Mouse (Mus musculus) brain, embryonic 18.5 days (tissue): ENCODE results near the gene Axl.

ENCODE experiments used
- DNase-seq: peaks from one replicate; pipeline ENCODE4 v3.0.0-alpha.2; 2012; ENCODE audit warnings: low read depth, low spot score

The Axl gene

DNA sequence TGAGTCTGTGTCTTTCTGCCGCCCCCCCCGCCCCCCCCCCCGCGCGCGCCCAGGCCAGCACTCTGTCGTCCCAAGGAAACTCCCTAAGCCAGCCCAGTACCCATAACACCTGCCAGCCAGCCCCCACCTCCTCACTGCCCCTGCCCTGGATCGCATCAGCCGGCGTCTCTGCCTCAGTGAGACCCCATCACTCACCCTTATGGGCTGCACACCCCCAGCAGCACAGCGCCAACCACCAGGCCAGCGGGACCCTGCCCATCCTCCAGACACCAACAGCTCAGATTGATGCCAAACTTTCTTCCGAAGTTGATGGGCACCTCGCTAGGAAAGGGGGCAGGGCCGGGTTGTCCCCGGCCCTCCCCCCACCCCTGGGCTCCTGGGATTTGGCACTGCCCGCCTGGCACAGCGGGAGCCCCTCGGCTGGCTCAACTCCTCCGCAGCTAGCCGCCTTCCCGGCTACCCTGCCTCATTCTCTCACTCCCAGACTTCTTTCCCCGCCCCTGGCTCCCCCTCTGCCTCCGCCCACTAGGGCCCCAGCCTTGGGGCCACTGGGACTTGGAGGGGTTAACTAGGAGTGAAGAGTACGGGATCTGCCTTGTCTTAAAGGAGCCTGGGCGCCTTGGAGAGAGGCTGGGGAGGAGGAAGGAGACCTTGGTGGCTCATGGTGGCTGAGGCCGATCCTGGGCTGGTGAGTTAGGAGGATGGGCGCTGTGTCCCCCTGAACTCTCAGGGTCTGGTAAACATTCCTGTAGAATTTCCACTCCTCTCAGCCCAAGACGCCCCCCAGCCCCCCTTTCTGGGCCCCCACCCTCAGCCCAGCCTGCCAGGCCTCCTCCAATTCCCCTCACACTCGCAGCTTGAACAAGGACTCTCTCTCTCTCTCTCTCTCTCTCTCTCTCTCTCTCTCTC, at the start of gene Axl:
Axl (minus strand) TSS at position 486 of the 909 bp plus-strand sequence.
- DNase-seq, result no peak

DNA sequence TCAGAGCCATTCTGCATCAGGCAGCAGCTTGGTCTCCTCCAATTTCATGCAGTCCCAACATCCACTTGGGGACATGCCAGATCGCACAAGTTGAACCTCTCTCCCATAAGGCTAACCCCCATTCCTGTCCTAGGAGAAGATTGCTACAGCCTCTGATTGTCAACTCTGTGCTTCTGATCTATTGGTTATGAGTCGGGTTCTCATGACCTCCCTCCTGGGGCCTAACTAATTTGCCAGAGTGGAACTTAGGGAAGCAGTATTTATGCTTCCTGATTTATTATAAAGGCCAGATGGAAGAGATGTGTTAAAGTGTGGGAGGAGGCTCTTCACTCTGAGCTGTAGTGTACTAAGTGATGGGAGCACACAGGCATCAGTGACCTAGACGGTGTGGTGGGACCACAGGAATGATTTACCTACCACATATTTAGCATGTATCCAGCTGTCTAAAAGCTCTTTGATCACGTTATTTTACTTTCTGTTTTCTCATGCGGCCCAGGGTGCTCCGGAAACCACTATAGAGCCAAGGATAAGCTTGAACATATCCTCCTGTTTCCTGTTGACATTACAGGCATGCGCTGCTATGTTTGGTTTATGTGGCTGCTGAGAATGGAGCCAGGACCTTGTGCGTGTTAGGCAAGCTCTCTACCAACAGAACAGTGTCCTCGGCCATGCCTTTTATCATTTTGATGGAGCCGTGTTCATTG, 46.8 kb upstream of the Axl start:
- no peak for DNase-seq

DNA sequence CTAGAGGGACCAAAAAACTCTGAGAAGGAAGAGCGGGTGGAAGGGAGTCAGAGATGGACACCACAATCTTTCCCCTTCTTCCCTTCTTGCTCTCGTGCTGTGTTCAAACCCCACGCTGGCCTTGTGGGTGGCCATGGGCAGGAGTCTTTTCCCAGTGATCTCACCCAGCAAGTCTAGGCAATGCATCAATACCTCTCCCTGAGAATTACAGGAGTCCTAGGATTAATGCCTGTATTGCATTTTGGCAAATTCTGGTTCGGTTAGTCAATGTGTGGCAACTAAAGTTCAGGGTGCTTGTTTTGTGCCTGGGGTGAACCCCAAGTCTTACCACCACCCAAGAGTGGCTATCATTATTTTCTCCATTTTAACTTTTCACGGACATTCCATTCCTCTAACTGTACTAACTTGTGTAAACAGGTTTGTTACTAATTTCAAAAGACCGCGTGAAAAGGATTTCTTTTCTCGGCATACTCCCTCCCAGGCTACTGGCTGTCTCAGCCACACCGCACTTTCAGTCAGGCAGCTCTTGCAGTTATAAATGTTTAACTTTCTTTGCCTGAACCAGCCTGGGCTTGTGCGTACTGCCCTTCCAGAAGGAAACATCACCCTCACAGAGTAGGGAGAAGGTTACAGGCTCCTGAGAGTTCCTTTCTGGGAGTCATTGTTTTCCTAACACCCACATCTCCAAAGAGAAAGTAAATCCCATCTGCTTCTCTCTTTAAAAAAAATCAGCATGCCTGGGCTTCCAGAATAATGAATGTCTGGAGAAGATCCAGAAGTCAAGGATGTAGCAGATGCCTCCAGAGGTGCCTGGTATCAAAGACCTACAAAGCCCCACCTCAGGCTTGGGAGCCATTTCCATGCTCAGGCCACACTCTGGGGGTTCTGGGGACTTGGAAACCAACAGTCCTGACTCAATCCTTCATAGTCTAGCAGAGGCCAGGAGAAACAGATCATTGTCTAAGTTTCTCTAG, 43.3 kb upstream of the Axl start:
- no peak for DNase-seq

GRCm38 (mm10) chr7:25830251-25830650, 41.7 kb upstream of the Axl start:
- no peak for DNase-seq

DNA sequence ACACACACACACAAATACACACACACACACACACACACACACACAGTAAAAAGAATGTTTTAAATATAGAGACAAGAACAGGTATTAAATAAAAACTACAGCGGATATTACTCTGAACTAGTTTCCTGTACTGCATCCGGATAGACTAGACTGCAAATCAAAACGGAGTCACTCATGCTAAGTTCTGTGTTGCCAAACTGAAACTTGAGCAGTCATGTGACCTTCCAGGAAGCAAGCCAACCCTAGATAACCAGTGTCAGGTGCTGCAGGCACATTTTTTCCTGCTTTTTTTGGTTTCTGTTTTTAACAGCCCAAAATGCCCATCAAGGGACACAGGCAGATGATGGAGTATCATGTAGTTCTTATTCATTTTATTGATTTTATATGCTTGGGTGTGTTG, 38.7 kb upstream of the Axl start:
- DNase-seq, result no peak

DNA sequence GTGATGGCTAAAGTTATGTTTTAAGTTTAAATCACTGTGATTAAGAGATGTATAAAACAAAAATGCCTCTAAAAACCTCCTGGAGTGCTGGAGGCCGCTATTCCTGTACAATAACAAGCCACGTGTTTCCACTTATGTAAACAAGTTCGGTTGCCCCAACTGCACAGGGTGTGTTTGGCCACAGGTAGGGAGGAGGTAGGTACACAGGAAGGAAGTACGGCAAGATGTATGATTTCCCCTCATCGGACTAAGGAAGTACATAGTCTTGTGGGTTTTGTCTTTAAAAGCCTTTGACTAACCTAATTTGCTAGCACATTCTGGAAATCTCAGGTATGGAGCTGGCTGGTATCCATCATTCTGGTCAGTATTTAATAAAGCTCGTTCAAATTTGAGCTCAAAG, 37.5 kb upstream of the Axl start:
- DNase-seq, result no peak

DNA sequence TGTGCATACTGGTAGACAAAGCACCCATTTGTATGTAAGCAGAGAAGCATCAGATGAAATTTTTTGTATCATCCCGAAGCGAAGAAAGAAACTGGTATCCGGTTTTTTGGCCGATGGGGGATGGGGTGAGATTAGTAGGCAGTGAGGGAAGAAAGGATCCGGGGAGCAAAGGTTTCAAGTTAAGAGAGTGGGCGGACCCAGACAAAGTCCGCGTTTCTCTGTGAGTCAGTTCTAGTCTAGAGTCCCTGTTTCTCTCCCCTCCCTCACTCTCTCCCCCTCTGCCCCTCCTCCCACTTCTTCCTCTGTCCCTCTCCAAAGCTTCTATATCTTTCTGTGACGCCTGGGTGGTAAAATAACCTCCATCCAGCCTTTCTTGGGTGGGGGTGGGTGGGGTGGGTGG, 36.5 kb upstream of the Axl start:
- DNase-seq, result no peak

- DNase-seq, result no peak
Measured at GRCm38 (mm10) chr7:25816241-25816919, 27.9 kb upstream of the Axl start, which contains the start of gene Cyp2s1. Gene Cyp2s1, minus strand, starts transcription at chr7:25816913.

DNA sequence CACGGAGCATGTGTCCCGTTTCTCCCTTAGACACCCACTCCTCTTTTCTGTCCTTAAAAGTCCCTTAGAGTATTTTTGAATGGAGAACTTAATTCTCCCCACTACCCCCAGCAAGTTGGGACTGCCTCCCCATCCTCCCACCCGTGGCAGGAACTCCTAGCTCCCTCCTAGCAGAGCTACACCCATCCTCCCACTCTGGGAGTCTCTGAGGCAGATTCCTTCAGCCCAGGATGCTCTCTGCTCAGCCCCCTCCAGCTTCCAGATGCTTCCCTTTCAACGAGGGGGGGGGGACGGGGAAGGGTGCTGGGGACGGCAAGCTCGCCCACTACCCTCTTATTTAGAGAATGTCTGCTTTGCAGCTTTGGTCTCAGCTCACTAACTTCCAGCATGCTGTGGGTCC, 27.1 kb upstream of the Axl start:
- no peak for DNase-seq

- no peak for DNase-seq
Measured at GRCm38 (mm10) chr7:25814711-25815110, 26.2 kb upstream of the Axl start.

GRCm38 (mm10) chr7:25812195-25812594, 23.7 kb upstream of the Axl start:
- DNase-seq, result no peak

DNA sequence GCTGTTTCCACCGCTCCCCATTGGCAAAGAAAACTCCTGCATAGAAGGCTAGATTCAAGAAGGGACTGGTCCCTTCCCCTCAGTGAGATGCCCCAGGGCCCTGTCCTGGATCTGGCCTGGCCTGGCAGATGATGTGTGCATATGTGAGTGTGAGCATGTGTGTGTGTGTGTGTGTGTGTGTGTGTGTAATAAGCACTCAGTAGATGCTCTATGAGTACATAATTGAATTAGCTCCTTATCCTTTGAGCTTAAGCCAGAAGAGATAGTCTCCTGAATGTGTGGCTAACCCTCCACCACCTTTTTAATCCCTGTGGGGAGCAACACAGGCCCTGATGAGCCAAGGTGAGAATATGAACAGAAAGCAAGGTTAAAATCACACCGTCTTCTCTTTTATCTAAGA, 23.2 kb upstream of the Axl start:
- DNase-seq, result no peak

DNA sequence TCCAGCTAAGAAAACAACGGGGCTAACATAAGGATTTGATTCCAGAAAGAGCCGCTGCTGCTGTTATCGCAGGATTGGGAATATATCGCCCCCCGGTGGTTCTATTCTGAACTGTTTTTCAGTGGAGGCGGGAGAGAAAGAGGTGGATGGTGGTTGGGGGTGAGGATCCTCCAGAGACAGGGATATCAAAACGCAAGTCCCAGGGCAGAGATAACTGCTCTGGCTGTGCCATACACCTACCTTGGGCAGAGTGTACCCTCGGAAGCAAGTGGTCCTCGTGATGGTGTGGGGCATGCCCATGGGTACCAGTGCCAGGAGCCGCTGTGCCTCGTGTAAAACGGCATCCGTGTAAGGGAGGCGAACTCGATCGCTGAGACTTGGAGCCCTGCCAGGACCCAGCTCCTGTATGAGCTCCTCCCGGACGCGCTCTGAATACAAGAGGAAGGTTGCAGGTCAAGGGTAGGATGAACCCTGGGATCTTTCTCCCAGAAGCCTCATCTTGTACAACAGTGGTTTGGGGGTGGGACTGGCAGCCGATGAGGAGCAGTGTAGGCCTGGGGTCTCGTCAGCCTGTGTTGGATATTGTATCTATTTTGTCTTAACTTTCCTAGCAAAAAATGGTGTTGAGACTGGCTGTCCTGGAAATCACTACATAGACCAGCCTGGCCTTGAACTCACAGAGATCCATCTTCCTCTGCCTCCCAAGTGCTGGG, 17.3 kb upstream of the Axl start:
- DNase-seq, result peak; percentile 51

GRCm38 (mm10) chr7:25804792-25805191, 16.3 kb upstream of the Axl start:
- no peak for DNase-seq

GRCm38 (mm10) chr7:25803460-25803859, 15.0 kb upstream of the Axl start:
- no peak for DNase-seq

- no peak for DNase-seq
Measured at GRCm38 (mm10) chr7:25802241-25803125, 14.0 kb upstream of the Axl start.

DNA sequence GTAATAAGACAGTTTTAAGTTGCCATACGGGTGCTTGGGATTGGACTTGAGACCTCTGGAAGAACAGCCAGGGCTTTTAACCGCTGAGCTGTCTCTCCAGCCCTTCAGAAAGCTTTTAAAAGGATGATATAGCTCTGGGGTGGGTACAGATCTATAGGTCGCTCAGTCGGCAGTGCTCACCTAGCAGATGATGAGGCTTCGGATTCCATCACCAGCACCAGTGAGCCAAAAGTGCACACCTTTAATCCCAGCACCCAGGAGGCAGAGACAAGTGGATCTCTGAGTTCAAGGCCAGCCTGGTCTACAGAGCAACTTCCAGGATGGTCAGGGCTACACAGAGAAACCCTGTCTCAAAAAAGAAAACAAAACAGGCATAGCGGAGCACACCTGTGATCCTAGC, 12.5 kb upstream of the Axl start:
- no peak for DNase-seq

DNA sequence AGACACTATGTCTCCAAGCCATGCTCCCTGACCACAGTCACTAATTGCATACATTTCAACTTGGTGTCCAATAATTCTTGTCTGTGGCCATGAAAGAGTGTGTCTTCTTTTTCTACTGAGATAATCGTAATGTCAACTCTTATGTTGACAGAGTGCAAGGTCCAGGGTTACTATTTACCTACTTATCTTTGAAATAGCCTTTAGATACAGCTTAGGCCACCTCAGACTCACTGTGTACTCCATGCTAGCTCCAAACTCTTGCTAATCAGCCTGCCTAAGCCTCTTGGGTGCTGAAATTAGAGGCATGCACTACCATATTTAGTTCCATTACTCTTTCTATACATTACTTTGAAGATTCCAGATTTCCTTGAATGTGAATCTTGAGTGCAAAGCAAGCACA, 10.9 kb upstream of the Axl start:
- DNase-seq, result no peak

DNA sequence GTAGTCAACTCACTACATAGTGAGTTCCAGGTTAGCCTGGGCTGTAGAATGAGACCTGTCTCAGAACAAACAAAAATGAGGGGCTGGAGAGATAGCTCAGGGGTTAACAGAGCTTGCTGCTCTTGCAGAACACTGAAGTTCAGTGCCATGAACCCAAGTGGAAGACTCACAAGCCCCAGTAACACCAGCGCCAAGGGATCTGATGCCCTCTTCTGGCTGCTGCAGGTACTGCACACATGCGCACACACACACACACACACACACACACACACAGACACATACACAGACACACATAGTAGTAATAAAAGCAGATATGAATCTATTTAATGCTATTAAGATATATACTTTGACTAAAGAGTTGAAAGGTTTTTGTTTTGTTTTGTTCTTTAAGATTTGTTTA, 10.0 kb upstream of the Axl start:
- DNase-seq, result no peak

DNA sequence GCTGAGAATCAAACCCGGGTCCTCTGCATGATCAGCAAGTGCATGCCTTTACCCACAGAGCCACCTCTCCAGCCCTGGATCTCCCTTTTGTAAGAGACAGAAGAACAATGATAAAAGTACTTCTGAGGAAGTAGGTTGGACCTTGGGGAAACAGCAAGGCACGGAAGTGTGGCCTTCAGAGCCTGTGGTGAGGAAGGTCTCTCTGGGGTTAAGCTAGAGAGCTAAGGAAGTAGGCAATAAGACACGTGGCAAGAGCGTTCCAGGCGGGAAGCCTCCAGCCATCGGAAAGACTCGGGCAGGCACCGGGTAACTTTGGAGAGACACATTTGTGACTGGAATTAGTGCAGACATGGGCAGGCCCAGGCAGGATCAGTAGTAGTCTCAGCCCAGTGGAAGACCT, 6.3 kb upstream of the Axl start:
- DNase-seq, result no peak
